ENCODE assay signal across 21 mouse cellular contexts in the genomic region with DNA sequence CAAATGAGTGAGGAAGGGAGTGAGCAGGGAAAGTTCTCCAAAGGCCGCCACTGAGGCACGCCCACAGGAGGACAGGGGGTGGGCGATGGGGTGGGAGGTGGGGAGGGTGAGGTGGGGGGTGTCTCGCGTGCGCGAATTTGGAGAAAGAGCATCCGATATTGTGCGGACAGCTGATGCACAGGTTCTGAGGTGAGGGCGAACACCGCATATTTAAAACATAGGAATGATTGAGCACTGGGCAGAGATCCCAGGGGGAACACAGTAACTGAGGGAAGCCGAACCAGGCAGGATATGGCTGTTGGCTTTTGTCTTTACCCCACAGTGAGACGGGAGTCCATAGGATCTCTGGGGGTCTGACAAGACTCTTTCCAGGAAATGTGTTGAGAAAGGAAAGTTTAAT.
DNase-seq lines count a peak whose midpoint lies in the region; ATAC-seq and TF ChIP-seq lines count a peak whose summit lies in the region.
"Had no signal": no experiment of that assay in that cellular context is flagged by ENCODE, and none has a peak within 500 bp of the region (broad histone marks: within the 10 kb centered on the region; RNA-seq: fewer than 3 reads in every experiment).

No protein-coding gene starts in this region.

- no peak overlapping the region for H3K27ac ChIP-seq in midbrain, embryonic 13.5 days
- H3K27ac ChIP-seq in midbrain, postnatal 0 days (ENCODE audit: low read depth, low read length), result no peak overlapping the region
- H3K27ac ChIP-seq in forebrain, embryonic 15.5 days (replicated peaks), result no peak overlapping the region
- peak overlapping the region; percentile 52; the same call in 1 of the 2 replicates for H3K27ac ChIP-seq in hindbrain, embryonic 12.5 days
- H3K27ac ChIP-seq in midbrain, embryonic 14.5 days (replicated peaks; ENCODE audit: low read depth, low read length), result no peak overlapping the region
- H3K27ac ChIP-seq: heart, embryonic 10.5 days; intestine, embryonic 15.5 days; limb, embryonic 10.5 days; liver, embryonic 15.5 days; stomach, postnatal 0 days had no signal

- no peak for TF ChIP-seq CTCF in midbrain, postnatal 0 days (IDR thresholded peaks at IDR 0.05)

- H3K4me1 ChIP-seq in midbrain, embryonic 13.5 days (replicated peaks), result peaks cover 7% of the 10 kb centered on the region; the same call in 1 of the 2 replicates
- no peaks in the 10 kb centered on the region for H3K4me1 ChIP-seq in midbrain, postnatal 0 days (ENCODE audit: insufficient read depth, low read length)
- peaks cover 15% of the 10 kb centered on the region for H3K4me1 ChIP-seq in forebrain, embryonic 15.5 days
- H3K4me1 ChIP-seq in hindbrain, embryonic 12.5 days, result peaks cover 9% of the 10 kb centered on the region
- H3K4me1 ChIP-seq in midbrain, embryonic 14.5 days (ENCODE audit: control insufficient read depth, insufficient read depth, low read length), result no peaks in the 10 kb centered on the region
- H3K4me1 ChIP-seq: intestine, embryonic 15.5 days; liver, embryonic 15.5 days had no signal

- ATAC-seq in midbrain, embryonic 13.5 days, result no peak
- no peak for ATAC-seq in midbrain, postnatal 0 days (ENCODE audit: low FRiP score)
- ATAC-seq in forebrain, embryonic 15.5 days (replicated peaks), result no peak
- peak; percentile 20; the same call in 1 of the 2 replicates for ATAC-seq in hindbrain, embryonic 12.5 days (ENCODE audit: low FRiP score)
- ATAC-seq in midbrain, embryonic 14.5 days (ENCODE audit: low FRiP score, low TSS enrichment), result no peak
- ATAC-seq: activated CD4-positive, CD25-positive, alpha-beta regulatory T cell, adult 4 months; intestine, embryonic 15.5 days had no signal

- no peaks in the 10 kb centered on the region for H3K36me3 ChIP-seq in midbrain, embryonic 13.5 days
- no peaks in the 10 kb centered on the region; the same call in 1 of the 2 replicates for H3K36me3 ChIP-seq in midbrain, postnatal 0 days (ENCODE audit: insufficient read depth, low read length)
- no peaks in the 10 kb centered on the region for H3K36me3 ChIP-seq in forebrain, embryonic 15.5 days
- no peaks in the 10 kb centered on the region for H3K36me3 ChIP-seq in hindbrain, embryonic 12.5 days
- H3K36me3 ChIP-seq in midbrain, embryonic 14.5 days (ENCODE audit: control insufficient read depth, insufficient read depth, low read length), result no peaks in the 10 kb centered on the region
- H3K36me3 ChIP-seq: heart, embryonic 10.5 days; intestine, embryonic 15.5 days; limb, embryonic 10.5 days; liver, embryonic 15.5 days had no signal

- no peaks in the 10 kb centered on the region; the same call in 1 of the 2 replicates for H3K9me3 ChIP-seq in midbrain, embryonic 13.5 days
- H3K9me3 ChIP-seq in midbrain, postnatal 0 days (ENCODE audit: low read length), result no peaks in the 10 kb centered on the region
- H3K9me3 ChIP-seq in forebrain, embryonic 15.5 days, result no peaks in the 10 kb centered on the region
- 0 out of 2 replicates have a peak, but pooled peaks cover 1% of the 10 kb centered on the region for H3K9me3 ChIP-seq in hindbrain, embryonic 12.5 days (replicated peaks)
- H3K9me3 ChIP-seq in midbrain, embryonic 14.5 days (ENCODE audit: control insufficient read depth, low read length), result no peaks in the 10 kb centered on the region
- H3K9me3 ChIP-seq: heart, embryonic 10.5 days; intestine, embryonic 15.5 days; limb, embryonic 10.5 days; liver, embryonic 15.5 days had no signal

- no peak overlapping the region for H3K4me3 ChIP-seq in midbrain, embryonic 13.5 days (replicated peaks)
- H3K4me3 ChIP-seq in midbrain, postnatal 0 days (ENCODE audit: low read depth, low read length), result no peak overlapping the region
- H3K4me3 ChIP-seq in forebrain, embryonic 15.5 days, result no peak overlapping the region
- no peak overlapping the region for H3K4me3 ChIP-seq in hindbrain, embryonic 12.5 days
- no peak overlapping the region for H3K4me3 ChIP-seq in midbrain, embryonic 14.5 days (replicated peaks; ENCODE audit: low read depth, low read length)
- H3K4me3 ChIP-seq: heart, embryonic 10.5 days; intestine, embryonic 15.5 days; limb, embryonic 10.5 days; liver, embryonic 15.5 days; myocyte had no signal

- no peak overlapping the region for H3K9ac ChIP-seq in midbrain, embryonic 13.5 days (replicated peaks)
- no peak overlapping the region for H3K9ac ChIP-seq in midbrain, postnatal 0 days (replicated peaks; ENCODE audit: low read length, poor library complexity, severe bottlenecking)
- no peak overlapping the region for H3K9ac ChIP-seq in forebrain, embryonic 15.5 days (replicated peaks)
- H3K9ac ChIP-seq in hindbrain, embryonic 12.5 days, result no peak overlapping the region
- no peak overlapping the region for H3K9ac ChIP-seq in midbrain, embryonic 14.5 days (replicated peaks; ENCODE audit: low read length)
- H3K9ac ChIP-seq: intestine, embryonic 15.5 days; liver, embryonic 15.5 days had no signal

- DNase-seq in midbrain, postnatal 0 days (ENCODE audit: low spot score), result no peak
- DNase-seq in midbrain, embryonic 14.5 days, result no peak
- no peak for DNase-seq in adrenal gland, postnatal 36 days
- DNase-seq in thymus, postnatal 10 days (ENCODE audit: low spot score in 2 of 2), result no peak
- DNase-seq in c-Kit-positive CD71-positive TER-119-positive erythroid progenitor cells, embryonic 14.5 days (ENCODE audit: low spot score), result no peak
- DNase-seq: adrenal gland, adult 8-10 months; cerebellum, adult 2 months; heart, postnatal 4 days; kidney, postnatal 14 days; liver; lung, postnatal 4 days had no signal

- H3K27me3 ChIP-seq in midbrain, embryonic 13.5 days, result no peaks in the 10 kb centered on the region
- no peaks in the 10 kb centered on the region for H3K27me3 ChIP-seq in midbrain, postnatal 0 days (ENCODE audit: insufficient read depth, low read length)
- H3K27me3 ChIP-seq in forebrain, embryonic 15.5 days, result no peaks in the 10 kb centered on the region
- H3K27me3 ChIP-seq in hindbrain, embryonic 12.5 days, result no peaks in the 10 kb centered on the region
- no peaks in the 10 kb centered on the region for H3K27me3 ChIP-seq in midbrain, embryonic 14.5 days (ENCODE audit: control insufficient read depth, insufficient read depth, low read length)
- H3K27me3 ChIP-seq: intestine, embryonic 15.5 days; liver, embryonic 15.5 days had no signal

- peak overlapping the region; percentile 19 for H3K4me2 ChIP-seq in midbrain, embryonic 13.5 days (replicated peaks)
- no peak overlapping the region for H3K4me2 ChIP-seq in midbrain, postnatal 0 days (ENCODE audit: low read depth, low read length, poor library complexity, severe bottlenecking)
- peak overlapping the region; percentile 14; the same call in 1 of the 2 replicates for H3K4me2 ChIP-seq in forebrain, embryonic 15.5 days (replicated peaks)
- peak overlapping the region; percentile 18; the same call in 1 of the 2 replicates for H3K4me2 ChIP-seq in hindbrain, embryonic 12.5 days (replicated peaks)
- peak overlapping the region; percentile 6; the same call in 1 of the 2 replicates for H3K4me2 ChIP-seq in midbrain, embryonic 14.5 days (ENCODE audit: low read length)
- H3K4me2 ChIP-seq: intestine, embryonic 15.5 days; liver, embryonic 15.5 days had no signal

- WGBS in midbrain, embryonic 13.5 days, result 66% methylated on average over 13 of the region's 13 CpGs
- 69% methylated on average over 13 of the region's 13 CpGs for WGBS in midbrain, postnatal 0 days
- 54% methylated on average over 13 of the region's 13 CpGs for WGBS in forebrain, embryonic 15.5 days
- WGBS in hindbrain, embryonic 12.5 days, result 65% methylated on average over 13 of the region's 13 CpGs
- WGBS in midbrain, embryonic 14.5 days, result 76% methylated on average over 13 of the region's 13 CpGs
